Mouse (Mus musculus) kidney, adult 2 months (tissue): ENCODE measurements around the gene Herc6. TPM values are rescaled to one million over a fixed set of nuclear protein-coding genes. Genes with fewer than 3 reads are reported as not detected.

Experiments
- DNase-seq: peaks from one replicate; pipeline ENCODE4 v3.0.0; 2021
- H3K27ac ChIP-seq: fragments of 200-500 bp; 2 replicates; pipeline ENCODE4 v1.5.1; 2012; ENCODE audit warnings: low read depth, low read length, control low read depth, inconsistent platforms; ENCODE audit not compliant: insufficient read depth
- H3K27me3 ChIP-seq: fragments of 200-500 bp; replicated peaks from 2 replicates; pipeline ENCODE4 v1.6.1; 2012; ENCODE audit warnings: mild to moderate bottlenecking, moderate library complexity, low read length, inconsistent platforms; ENCODE audit not compliant: control insufficient read depth, insufficient read depth
- H3K36me3 ChIP-seq: fragments of 200-500 bp; 2 replicates; pipeline ENCODE4 v1.6.1; 2012; ENCODE audit warnings: mild to moderate bottlenecking, moderate library complexity, low read length, inconsistent platforms; ENCODE audit not compliant: control insufficient read depth, insufficient read depth
- H3K4me1 ChIP-seq: fragments of 200-500 bp; 2 replicates; pipeline ENCODE4 v1.6.1; 2011; ENCODE audit warnings: low read length; ENCODE audit not compliant: control insufficient read depth, insufficient read depth
- H3K4me3 ChIP-seq: fragments of 200-500 bp; 2 replicates; pipeline ENCODE4 v1.5.1; 2011; ENCODE audit warnings: mild to moderate bottlenecking, low read depth, low read length, control low read depth; ENCODE audit not compliant: insufficient read depth
- CTCF ChIP-seq: fragments of 200-500 bp; conservative IDR thresholded peaks from 2 replicates; pipeline ENCODE4 v1.5.1; 2011; ENCODE audit warnings: low read depth, mild to moderate bottlenecking, control low read depth, low read length, moderate library complexity, mixed read lengths; ENCODE audit not compliant: insufficient read depth, insufficient read length
- POLR2A ChIP-seq: fragments of 200-500 bp; IDR thresholded peaks from one replicate; pipeline ENCODE4 v1.6.1; 2011; ENCODE audit warnings: low read depth, low read length, control low read depth
- WGBS: fragments of 180-500 bp; shearing (Covaris S2); methylation state at CpG from one replicate; pipeline ENCODE4 v1.1.7; 2018; 5-methylcytosine and 5-hydroxymethylcytosine counted together
- polyA plus RNA-seq: library from polyadenylated mRNA; depleted of rRNA; stranded (reverse); fragments of >200 nt; gene quantifications from 2 replicates; pipeline ENCODE4 v1.2.3, GENCODE M21; 2012; rRNA removed

Herc6 gene
- 3.5 and 4.0 TPM in 2 replicates for polyA plus RNA-seq

DNA sequence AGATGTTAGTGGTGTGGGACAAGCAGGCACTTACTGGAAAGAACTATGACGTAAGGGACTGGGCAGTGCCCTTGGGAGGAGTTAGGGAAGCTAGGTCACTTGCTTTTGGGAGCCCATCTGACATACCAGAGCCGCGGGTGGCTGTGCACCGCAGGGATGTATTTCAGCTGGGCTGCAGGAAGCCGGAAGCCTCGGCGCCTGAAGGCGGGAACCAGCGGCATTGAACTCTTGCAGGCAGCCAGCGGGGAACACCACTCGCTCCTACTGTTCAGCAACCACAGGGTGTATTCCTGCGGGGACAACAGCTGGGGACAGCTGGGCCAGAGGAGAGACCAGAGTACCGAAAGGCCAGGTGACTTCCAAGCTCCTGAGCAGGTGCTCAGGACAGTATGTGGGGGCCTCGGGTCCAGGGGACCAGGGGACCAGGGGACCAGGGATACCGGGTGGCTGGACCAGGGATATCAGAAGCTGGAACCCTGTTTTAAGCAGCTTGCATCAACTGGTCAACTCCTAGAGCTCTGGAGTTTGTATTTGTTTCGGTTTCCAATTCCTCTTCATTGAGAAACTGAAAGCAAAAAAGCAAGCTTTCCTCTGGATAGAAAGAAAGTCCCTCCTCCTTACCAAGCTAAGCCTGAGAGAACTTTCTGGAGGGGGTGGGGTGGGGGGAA is at the start of gene Herc6:
Herc6 (plus strand) TSS at position 120 of the 668 bp plus-strand sequence.
- no peaks in the 10 kb centered on the region for H3K36me3 ChIP-seq
- H3K4me3 ChIP-seq, result peak within 1 kb of the TSS; percentile 85
- peak; percentile 87 for DNase-seq
- H3K4me1 ChIP-seq, result no peaks in the 10 kb centered on the region
- H3K27me3 ChIP-seq, result no peaks in the 10 kb centered on the region
- WGBS, result 1% methylated on average over 16 of the region's 16 CpGs
- TF ChIP-seq POLR2A, result peak; percentile 25
- TF ChIP-seq CTCF, result no peak
- peak within 1 kb of the TSS; percentile 89 for H3K27ac ChIP-seq

- 71% methylated on average over 4 of the region's 4 CpGs for WGBS
- no peak overlapping the region for H3K27ac ChIP-seq
- TF ChIP-seq POLR2A (no peak), CTCF (no peak)
- peaks cover 2% of the 10 kb centered on the region; the same call in 1 of the 2 replicates for H3K4me1 ChIP-seq
- no peaks in the 10 kb centered on the region for H3K36me3 ChIP-seq
- no peak overlapping the region for H3K4me3 ChIP-seq
- H3K27me3 ChIP-seq, result no peaks in the 10 kb centered on the region
- DNase-seq, result no peak
These were observed 49.8 kb upstream of the Herc6 start for GRCm38 (mm10) chr6:57531011-57531410.

- Histone ChIP-seq H3K36me3 (no peaks in the 10 kb centered on the region), H3K27ac (no peak overlapping the region), H3K4me3 (no peak overlapping the region), H3K4me1 (peaks cover 2% of the 10 kb centered on the region; the same call in 1 of the 2 replicates), H3K27me3 (no peaks in the 10 kb centered on the region)
- no peak for DNase-seq
- TF ChIP-seq POLR2A (no peak), CTCF (no peak)
- WGBS, result 55% methylated on average over 1 of the region's 1 CpGs
These were observed 49.4 kb upstream of the Herc6 start for GRCm38 (mm10) chr6:57531441-57531840.

DNA sequence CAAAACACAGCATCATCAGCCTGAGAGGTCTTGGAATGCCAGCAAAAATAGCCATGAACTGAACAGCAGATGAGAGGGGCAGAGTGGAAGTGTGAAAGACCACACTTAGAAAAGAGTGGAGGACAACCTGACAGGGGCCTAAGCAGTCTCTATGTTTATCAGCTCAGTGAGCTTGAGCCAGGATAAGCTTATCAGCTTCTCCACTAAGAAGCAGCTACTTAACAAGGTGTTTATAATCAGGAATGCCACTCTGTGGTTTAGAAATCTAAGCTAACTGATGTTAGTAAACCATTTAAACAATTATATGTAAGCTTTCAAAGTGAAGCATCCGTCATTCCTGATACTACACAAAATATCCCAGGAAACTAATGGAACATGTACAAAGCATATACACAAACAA is 48.8 kb upstream of the Herc6 start:
- Histone ChIP-seq H3K4me1 (peaks cover 2% of the 10 kb centered on the region; the same call in 1 of the 2 replicates), H3K4me3 (no peak overlapping the region), H3K27me3 (no peaks in the 10 kb centered on the region), H3K36me3 (no peaks in the 10 kb centered on the region), H3K27ac (no peak overlapping the region)
- WGBS, result 78% methylated on average over 1 of the region's 1 CpGs
- no peak for DNase-seq
- no peak for TF ChIP-seq POLR2A
- no peak for TF ChIP-seq CTCF

GRCm38 (mm10) chr6:57533410-57533809 is 47.4 kb upstream of the Herc6 start:
- Histone ChIP-seq H3K27me3 (no peaks in the 10 kb centered on the region), H3K36me3 (no peaks in the 10 kb centered on the region), H3K4me3 (peak overlapping the region; percentile 26), H3K27ac (0 out of 2 replicates have a peak overlapping the region, but pooled peaks have one; percentile 9), H3K4me1 (peaks cover 2% of the 10 kb centered on the region; the same call in 1 of the 2 replicates)
- no peak for TF ChIP-seq CTCF
- DNase-seq, result no peak
- WGBS, result 26% methylated on average over 2 of the region's 2 CpGs

GRCm38 (mm10) chr6:57534231-57534610 is 46.6 kb upstream of the Herc6 start:
- H3K27ac ChIP-seq, result peak overlapping the region; percentile 34; the same call in 1 of the 2 replicates
- H3K27me3 ChIP-seq, result no peaks in the 10 kb centered on the region
- TF ChIP-seq CTCF (no peak), POLR2A (no peak)
- H3K4me3 ChIP-seq, result peak overlapping the region; percentile 73
- DNase-seq, result peak; percentile 43
- WGBS, result 4% methylated on average over 8 of the region's 8 CpGs
- H3K36me3 ChIP-seq, result no peaks in the 10 kb centered on the region
- H3K4me1 ChIP-seq, result peaks cover 2% of the 10 kb centered on the region; the same call in 1 of the 2 replicates

DNA sequence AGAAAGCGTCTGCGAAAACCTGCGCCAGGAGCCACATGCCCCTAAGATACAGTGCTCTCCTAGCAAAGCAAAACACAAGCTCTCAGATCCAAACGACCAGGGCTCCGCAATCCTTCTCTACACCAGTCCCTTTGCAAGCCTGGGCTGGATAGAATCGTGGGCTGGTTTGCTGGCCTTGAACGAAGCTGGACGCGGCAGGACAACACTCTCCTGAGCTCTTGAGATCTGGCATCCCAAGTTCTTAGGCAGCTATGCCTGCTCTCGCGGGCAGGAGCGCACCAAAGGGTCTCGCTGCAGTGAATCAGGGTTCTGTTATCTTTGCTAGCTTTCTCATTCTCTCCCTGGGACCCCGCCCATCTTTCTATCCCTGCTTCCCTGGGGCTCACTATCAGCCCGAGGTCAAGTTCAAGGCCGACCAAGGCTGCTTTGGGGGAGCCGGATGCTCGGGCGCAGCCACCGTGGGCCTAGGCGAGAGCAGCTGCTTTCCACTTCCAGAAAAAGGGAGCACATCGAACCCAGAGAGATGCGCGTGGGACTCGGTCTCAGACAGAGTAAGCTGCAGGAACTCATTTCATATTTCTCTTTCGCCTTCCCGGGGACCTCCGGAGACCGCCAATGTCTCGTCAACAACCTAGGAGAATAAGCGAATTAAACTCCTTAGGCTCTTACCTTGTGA is 46.1 kb upstream of the Herc6 start:
- DNase-seq, result peak; percentile 38
- under 1% methylated on average over 31 of the region's 31 CpGs for WGBS
- H3K4me3 ChIP-seq, result peak overlapping the region; percentile 73
- H3K27ac ChIP-seq, result peak overlapping the region; percentile 34
- peaks cover 2% of the 10 kb centered on the region; the same call in 1 of the 2 replicates for H3K4me1 ChIP-seq
- no peaks in the 10 kb centered on the region for H3K27me3 ChIP-seq
- TF ChIP-seq CTCF (no peak), POLR2A (no peak)
- H3K36me3 ChIP-seq, result no peaks in the 10 kb centered on the region
